Mouse (Mus musculus): ENCODE data around the gene Sys1.

Gene Sys1

DNA sequence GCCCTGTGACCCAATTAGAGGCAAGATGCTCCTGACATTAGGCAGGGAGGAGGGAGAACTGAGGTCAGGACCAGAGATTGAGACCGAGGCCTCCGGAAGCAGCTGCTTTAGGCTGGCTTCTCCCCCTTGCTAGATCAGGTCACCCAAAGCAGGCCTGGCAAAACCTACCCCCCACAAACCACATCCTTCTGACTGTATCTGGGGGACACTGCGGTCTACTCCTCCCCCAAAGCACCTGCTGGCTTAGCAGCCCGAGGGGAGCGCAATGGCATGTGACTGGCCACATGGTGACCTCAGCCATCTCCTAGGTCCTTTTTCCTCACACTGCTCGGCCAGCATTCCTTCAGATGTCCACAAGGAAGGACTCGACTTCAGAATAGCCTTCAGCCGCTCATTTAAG lies 15.6 kb upstream of the Sys1 start:
- Histone ChIP-seq H3K36me3 (ENCODE audit: control insufficient read depth, insufficient read depth, low read length, poor library complexity, severe bottlenecking) (no peaks in the 10 kb centered on the region), H3K27me3 (ENCODE audit: control insufficient read depth, insufficient read depth, low read length, poor library complexity, severe bottlenecking) (no peaks in the 10 kb centered on the region)
- DNase-seq (ENCODE audit: low read depth, low spot score) = peak; percentile 87

DNA sequence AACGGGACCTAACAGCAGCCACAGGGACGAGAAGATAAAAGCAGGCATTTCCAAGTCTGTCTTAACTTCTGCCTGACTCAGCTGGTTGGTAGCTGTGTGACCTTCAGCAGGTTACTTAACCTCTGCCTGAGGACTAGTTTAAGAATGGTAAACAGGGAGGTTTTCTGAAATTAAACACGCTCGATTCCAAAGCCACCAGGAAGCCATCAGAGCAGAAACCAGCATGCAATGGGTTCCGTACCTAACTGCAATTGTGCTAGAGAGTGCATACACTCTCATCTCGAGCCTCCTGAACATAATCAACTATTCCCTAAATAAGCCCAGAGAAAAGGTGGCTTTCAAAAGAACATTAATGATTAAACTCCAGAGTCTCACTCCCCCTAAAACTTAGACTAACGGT lies 15.0 kb upstream of the Sys1 start:
- no peaks in the 10 kb centered on the region for H3K36me3 ChIP-seq (ENCODE audit: control insufficient read depth, insufficient read depth, low read length, poor library complexity, severe bottlenecking)
- no peak for DNase-seq (ENCODE audit: low read depth, low spot score)

DNA sequence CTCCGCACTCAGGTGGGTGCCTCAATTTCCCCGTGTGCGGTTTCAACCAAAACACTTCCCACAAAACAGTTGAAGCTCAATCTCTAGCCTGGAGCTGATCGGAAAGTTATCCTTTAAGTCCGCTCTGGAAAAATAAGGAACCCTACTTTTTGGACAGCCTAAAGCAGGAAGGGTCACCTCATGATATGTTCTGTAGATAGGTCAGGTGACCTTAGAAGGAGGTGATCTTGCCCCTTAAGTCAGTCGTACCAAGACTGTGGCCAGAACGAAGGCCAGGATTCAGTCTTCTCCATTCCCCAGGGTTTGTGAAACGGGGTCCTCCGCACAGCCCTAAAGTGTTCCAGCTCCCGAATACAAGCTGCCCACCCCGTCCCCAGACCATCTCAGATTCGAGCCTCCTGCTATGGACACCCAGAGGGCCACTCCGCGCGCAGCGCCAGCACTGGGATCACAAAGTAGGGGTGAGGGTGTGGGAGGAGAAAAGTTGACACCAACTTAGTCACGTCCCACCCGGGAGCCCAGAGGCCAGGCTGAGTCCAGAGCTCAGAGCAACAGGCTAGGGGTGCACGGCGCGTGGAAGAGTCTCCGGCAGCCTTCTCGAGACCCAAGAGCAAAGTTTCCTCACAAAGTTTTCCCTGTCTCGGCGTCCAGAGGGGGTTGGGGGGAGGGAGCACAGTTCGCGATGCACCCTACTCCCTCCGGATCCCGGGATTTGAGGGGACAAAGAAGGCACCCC lies 14.3 kb upstream of the Sys1 start:
- Histone ChIP-seq H3K36me3 (ENCODE audit: control insufficient read depth, insufficient read depth, low read length, poor library complexity, severe bottlenecking) (no peaks in the 10 kb centered on the region), H3K27me3 (ENCODE audit: control insufficient read depth, insufficient read depth, low read length, poor library complexity, severe bottlenecking) (no peaks in the 10 kb centered on the region)
- peak; percentile 30 for DNase-seq (ENCODE audit: low read depth, low spot score)

More for the DNA sequence above, 15.0 kb upstream of the Sys1 start:
- H3K27me3 ChIP-seq (ENCODE audit: control insufficient read depth, insufficient read depth, low read length, poor library complexity, severe bottlenecking) = no peaks in the 10 kb centered on the region

DNA sequence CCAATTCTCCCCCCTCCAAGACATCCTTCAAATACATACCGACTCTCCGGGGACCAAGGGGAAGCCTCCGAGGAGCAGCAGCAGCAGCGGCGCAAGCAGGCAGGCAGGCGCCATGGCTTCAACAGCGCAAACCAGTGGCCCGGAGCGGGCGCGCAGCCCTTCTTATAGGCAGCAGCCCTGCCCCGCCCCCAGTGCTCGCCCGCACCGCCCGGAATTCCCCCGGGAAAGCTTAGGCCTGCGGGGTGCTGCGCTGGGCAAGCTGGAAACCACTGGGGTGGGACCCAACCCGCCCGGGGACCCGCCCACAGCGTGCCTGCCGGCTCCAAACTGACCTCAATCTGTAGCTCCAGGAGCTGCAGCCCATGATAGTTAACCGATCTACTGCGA lies 13.7 kb upstream of the Sys1 start:
- DNase-seq (ENCODE audit: low read depth, low spot score) = peak; percentile 86
- H3K36me3 ChIP-seq (ENCODE audit: control insufficient read depth, insufficient read depth, low read length, poor library complexity, severe bottlenecking) = no peaks in the 10 kb centered on the region
- no peaks in the 10 kb centered on the region for H3K27me3 ChIP-seq (ENCODE audit: control insufficient read depth, insufficient read depth, low read length, poor library complexity, severe bottlenecking)

DNA sequence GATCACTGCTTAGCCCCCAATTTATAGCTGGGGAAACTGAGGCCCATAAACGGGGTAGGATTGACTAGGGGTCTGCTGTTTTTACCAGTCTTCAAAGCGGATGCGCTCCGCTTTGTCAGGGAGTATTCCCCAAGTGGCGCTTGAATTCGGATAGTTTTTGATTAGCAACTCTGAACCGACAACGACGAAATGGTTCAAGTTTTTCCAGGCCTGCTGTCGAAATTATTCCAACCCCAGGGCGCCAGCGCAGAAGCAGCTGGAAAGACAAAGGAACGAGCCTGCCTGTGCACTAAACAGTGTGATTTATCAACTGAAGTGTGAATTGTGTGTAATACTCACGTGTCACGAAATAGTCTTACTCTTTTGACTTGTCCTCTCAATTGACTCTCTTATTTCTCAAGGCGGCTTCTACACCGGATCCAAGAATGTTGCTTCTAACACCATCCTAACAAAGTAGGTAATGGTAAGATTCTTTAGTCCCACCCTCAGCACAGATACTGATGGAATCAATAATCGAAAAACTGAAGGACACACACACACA lies 13.2 kb upstream of the Sys1 start, which contains the start of gene Sdc4:
Sdc4 (minus strand) TSS at position 428 of the 541 bp plus-strand sequence.
- Histone ChIP-seq H3K27me3 (ENCODE audit: control insufficient read depth, insufficient read depth, low read length, poor library complexity, severe bottlenecking) (no peaks in the 10 kb centered on the region), H3K36me3 (ENCODE audit: control insufficient read depth, insufficient read depth, low read length, poor library complexity, severe bottlenecking) (no peaks in the 10 kb centered on the region)
- no peak for DNase-seq (ENCODE audit: low read depth, low spot score)

DNA sequence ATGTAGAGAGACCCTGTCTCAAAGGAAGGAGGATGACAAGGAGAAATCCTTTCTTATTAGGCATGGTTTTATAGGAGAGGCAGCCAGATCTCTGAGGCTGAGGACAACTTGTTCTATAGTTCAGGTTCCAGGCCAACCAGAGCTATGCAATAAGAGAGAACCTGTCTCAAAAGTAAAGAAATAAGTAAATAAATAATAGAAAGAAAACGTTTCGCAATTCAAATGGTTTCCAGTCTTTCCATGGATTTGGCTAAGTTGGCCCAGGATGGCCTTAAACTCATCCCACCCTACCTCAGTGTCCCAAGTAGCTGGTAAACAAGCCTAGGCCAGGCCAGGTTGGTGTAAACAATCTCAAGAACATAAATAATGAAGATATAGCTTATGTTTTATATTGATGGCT lies 12.1 kb upstream of the Sys1 start:
- Histone ChIP-seq H3K27me3 (ENCODE audit: control insufficient read depth, insufficient read depth, low read length, poor library complexity, severe bottlenecking) (no peaks in the 10 kb centered on the region), H3K36me3 (ENCODE audit: control insufficient read depth, insufficient read depth, low read length, poor library complexity, severe bottlenecking) (no peaks in the 10 kb centered on the region)
- no peak for DNase-seq (ENCODE audit: low read depth, low spot score)

DNA sequence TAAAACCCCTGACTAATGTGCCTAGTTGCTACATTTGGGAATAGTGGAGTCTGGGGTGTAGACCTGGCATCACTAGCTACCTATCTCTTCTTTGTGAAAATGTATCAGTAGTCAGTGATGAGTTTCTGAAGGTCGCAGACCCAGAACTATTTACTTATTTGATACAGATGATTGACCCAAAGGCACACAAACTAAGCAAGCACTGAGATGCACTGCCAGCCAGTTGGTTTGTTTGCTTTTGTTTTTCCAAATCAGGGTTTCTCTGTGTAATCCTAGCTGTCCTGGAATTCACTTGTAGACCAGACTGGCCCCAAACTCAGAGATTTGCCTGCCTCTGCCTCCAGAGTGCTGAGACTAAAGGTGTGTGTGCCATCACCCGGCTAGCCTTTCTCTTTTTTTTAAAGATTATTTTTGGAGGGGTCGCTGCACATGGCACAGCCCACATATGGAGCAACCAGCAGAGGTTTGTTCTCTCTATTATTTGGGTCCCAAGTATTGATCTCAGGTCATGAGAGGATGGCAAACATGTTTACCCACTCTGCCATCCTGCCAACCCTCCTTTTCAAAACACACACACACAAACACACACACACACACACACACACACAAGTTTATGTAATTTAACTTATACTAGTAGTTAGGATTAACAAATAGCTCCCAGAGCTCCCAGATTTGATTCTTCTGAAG lies 11.2 kb upstream of the Sys1 start:
- H3K36me3 ChIP-seq (ENCODE audit: control insufficient read depth, insufficient read depth, low read length, poor library complexity, severe bottlenecking) = no peaks in the 10 kb centered on the region
- no peak for DNase-seq (ENCODE audit: low read depth, low spot score)

DNA sequence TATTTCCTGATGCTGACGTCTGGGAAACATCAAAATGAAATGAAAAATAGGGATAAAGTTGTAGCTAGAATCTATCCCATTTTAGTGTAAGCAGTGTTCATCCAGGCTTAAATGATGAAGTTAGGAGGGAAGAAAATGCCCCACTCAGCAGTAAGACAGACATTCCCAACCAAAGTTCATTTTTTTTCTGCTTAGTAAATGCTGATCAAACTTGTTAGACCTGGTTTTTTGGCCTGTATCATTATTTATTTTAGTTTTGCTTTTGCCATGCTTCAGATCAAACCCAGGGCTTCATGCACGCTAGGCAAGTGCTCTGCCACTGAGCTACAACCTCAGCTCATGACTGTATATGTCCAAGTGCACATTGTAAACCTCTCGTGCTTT lies 10.7 kb upstream of the Sys1 start:
- no peaks in the 10 kb centered on the region for H3K36me3 ChIP-seq (ENCODE audit: control insufficient read depth, insufficient read depth, low read length, poor library complexity, severe bottlenecking)
- H3K27me3 ChIP-seq (ENCODE audit: control insufficient read depth, insufficient read depth, low read length, poor library complexity, severe bottlenecking) = no peaks in the 10 kb centered on the region
- no peak for DNase-seq (ENCODE audit: low read depth, low spot score)

More for the DNA sequence above, 11.2 kb upstream of the Sys1 start:
- no peaks in the 10 kb centered on the region for H3K27me3 ChIP-seq (ENCODE audit: control insufficient read depth, insufficient read depth, low read length, poor library complexity, severe bottlenecking)

DNA sequence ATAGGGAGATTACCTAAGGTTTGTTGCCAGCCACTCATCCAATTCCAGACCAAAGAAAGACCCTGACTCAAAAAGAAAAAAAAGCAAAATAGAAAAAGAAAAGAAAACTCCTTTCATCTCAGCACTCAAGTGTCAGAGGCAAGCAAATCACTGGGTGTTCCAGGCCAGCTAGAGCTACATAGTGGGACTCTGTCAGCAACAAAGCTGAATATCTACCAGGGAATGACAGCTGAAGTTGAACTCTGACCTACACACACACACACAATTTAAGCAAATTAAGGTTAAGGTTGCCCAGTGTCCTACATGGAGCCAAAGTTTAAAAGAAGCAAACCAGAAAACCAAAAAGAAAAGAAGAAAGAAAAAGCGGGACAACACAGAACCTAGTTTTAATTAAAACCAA lies 8.6 kb upstream of the Sys1 start:
- DNase-seq (ENCODE audit: low read depth, low spot score) = no peak
- Histone ChIP-seq H3K36me3 (ENCODE audit: control insufficient read depth, insufficient read depth, low read length, poor library complexity, severe bottlenecking) (no peaks in the 10 kb centered on the region), H3K27me3 (ENCODE audit: control insufficient read depth, insufficient read depth, low read length, poor library complexity, severe bottlenecking) (no peaks in the 10 kb centered on the region)

DNA sequence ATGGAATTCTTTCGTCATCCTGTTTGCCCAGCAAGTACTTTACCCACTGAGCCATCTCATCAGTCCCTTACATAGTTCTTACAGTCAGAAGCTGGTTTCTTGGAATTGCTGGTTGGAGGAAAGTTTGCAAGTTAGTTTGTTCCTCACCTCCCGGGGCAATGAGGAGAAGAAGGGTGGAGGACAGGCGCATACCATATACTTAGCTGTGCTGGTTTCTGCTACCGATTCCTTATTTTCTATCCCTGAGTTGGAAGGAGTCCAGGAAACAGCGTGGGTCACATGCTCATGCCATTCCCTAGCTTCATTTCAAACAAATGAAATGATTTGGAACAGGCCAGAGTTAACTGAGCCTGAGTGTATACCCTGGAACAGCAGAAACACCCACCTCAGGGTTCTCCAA lies 7.8 kb upstream of the Sys1 start:
- no peak for DNase-seq (ENCODE audit: low read depth, low spot score)
- H3K27me3 ChIP-seq (ENCODE audit: control insufficient read depth, insufficient read depth, low read length, poor library complexity, severe bottlenecking) = no peaks in the 10 kb centered on the region
- no peaks in the 10 kb centered on the region for H3K36me3 ChIP-seq (ENCODE audit: control insufficient read depth, insufficient read depth, low read length, poor library complexity, severe bottlenecking)

DNA sequence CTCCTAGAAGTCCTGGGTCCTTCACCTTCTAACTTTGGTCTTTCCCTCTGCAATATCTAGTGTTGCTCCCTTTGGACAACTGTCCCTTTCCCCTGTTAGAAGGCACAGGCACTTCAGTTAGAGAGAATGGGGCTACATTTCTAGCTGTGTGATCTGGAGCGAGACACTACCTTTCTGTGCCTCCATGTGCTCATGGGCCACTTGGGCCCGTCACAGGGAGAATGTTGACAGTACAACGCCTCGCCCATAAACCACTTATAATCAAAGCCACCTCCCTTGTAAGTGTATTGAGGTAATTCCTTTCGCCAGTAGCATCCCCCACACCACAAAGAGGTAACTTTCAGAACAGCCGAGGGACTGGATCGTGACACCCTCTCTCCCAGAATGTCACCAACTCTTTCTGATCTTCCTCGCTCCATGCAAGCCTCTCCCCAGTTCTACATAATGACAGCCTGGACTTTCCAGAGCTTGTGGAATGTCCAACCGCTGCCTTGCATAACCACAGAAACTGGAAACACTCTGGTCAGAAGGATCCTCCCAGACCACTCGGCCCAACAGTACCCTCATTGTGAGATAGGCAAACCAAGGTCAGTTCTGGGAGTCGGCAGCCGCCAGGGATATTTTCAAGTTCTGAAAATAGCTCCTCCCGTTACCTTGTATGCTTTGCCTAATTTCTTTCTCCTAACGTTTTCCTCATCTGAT lies 7.3 kb upstream of the Sys1 start:
- DNase-seq (ENCODE audit: low read depth, low spot score) = no peak
- Histone ChIP-seq H3K36me3 (ENCODE audit: control insufficient read depth, insufficient read depth, low read length, poor library complexity, severe bottlenecking) (no peaks in the 10 kb centered on the region), H3K27me3 (ENCODE audit: control insufficient read depth, insufficient read depth, low read length, poor library complexity, severe bottlenecking) (no peaks in the 10 kb centered on the region)

DNA sequence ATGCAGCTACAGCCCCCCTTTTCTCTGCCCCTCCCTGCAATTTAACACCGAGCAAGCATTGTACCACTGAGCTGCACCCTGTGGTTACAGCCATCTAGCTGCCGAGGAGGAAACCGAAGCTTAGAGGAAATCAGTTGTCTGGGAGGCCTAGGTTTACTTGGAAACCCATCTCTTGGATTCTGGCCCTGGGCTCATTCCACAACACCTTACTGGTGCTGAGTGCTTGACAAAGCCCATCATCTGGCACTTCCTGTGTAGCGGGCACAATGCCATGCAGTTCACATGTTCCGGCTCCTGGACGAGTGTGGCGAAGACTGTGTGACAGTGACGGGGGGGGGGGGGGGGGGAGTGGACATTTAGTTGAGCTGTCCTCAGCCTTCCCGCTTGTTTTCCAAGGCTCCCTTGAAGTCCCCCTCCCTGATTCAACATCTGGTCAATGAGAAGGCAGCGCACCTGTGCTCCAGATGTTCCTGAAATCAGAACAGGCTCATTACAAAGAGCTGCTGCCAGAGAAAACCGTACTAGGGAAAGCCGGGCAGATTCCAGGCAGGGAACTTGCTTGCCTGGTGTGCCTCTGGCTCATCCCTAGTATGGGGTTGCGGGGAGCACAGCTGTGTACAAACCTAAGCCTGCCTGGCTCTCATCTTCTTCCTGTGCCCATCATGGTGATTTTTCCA lies 4.6 kb upstream of the Sys1 start:
- DNase-seq (ENCODE audit: low read depth, low spot score) = no peak
- H3K36me3 ChIP-seq (ENCODE audit: control insufficient read depth, insufficient read depth, low read length, poor library complexity, severe bottlenecking) = no peaks in the 10 kb centered on the region
- H3K27me3 ChIP-seq (ENCODE audit: control insufficient read depth, insufficient read depth, low read length, poor library complexity, severe bottlenecking) = no peaks in the 10 kb centered on the region

DNA sequence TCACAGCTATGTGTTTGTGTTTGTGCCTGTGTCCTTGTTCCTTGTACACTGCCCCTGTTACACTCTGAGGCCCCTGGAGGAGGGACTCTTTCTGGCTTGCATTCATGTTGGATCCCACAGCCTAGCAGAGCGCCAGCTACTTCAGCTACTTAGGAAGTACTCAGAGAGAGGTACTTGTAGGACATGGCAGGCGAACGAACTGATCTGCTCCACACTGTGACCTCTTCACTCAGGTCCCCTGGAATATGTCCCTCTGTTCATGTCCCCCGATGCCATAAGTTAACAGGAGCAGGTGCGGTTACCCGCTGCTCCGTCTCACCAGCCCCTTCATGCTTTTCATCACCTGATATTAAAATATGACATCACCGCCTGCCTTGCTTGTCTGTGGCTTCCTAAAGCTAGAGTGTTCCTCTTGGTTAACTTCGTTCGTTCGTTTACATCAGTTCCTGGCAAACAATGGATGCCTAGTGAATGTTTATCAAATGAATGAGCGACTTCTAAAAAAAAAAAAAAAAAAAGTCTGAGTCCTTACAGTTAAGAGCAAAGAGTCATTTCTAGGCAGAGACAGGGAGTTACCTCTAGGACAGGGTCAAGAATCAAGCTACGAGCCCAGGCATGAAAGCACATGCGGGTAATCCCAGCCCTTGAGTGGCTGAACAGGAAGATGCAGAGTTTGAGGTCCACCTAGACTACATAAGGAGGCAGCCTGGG lies 3.6 kb upstream of the Sys1 start:
- no peak for DNase-seq (ENCODE audit: low read depth, low spot score)
- Histone ChIP-seq H3K27me3 (ENCODE audit: control insufficient read depth, insufficient read depth, low read length, poor library complexity, severe bottlenecking) (no peaks in the 10 kb centered on the region), H3K36me3 (ENCODE audit: control insufficient read depth, insufficient read depth, low read length, poor library complexity, severe bottlenecking) (no peaks in the 10 kb centered on the region)

DNA sequence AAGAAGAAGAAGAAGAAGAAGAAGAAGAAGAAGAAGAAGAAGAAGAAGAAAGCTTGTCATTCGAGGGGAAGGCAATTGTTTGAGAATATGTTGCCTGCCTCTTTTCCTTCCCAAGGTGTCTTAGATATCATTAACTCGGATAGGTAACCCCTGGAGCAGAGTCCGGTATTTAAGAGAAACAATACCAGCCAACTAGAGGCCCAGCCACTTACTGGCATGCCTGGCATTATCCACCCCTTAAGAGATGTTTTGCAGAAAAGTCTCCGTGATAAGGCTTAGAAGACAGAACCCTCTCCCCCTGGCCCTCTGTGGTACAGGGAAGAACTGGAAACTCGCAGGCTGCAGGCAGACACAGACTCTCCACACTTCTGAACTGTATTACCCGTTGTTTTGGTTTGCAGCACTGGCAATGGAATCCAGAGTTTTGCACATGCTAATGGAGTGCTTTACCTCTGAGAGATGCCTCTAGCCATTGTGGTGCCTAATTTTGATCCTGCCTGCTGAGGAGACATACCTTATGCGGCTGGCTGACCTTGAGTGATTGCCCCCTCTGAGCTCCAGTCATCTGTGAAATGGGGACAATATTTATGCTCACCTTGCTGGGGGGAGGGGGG lies 2.8 kb upstream of the Sys1 start:
- H3K27me3 ChIP-seq (ENCODE audit: control insufficient read depth, insufficient read depth, low read length, poor library complexity, severe bottlenecking) = no peaks in the 10 kb centered on the region
- no peak for DNase-seq (ENCODE audit: low read depth, low spot score)
- H3K36me3 ChIP-seq (ENCODE audit: control insufficient read depth, insufficient read depth, low read length, poor library complexity, severe bottlenecking) = no peaks in the 10 kb centered on the region
